Comparison of ENCODE assay signal across 9 mouse cellular contexts in genomic region chr15:85896284-85896683, GRCm38 (mm10). TPM values are rescaled to one million over a fixed set of nuclear protein-coding genes. Genes with fewer than 3 reads are reported as not detected.
A peak's percentile ranks its signal among the peaks of the same experiment; 100 is the strongest.
DNase-seq lines count a peak whose midpoint lies in the region; ATAC-seq and TF ChIP-seq lines count a peak whose summit lies in the region.
"Had no signal": no experiment of that assay in that cellular context is flagged by ENCODE, and none has a peak within 500 bp of the region (broad histone marks: within the 10 kb centered on the region; RNA-seq: fewer than 3 reads in every experiment).

No protein-coding gene starts in this region.

- TF ChIP-seq CTCF in MEL (IDR thresholded peaks at IDR 0.05 in 2 of 3, conservative IDR thresholded peaks at IDR 0.05 in 1 of 3; ENCODE audit: control insufficient read depth in 1 of 3, insufficient read depth in 1 of 3, low read depth in 2 of 3, low read length in 3 of 3, poor library complexity in 1 of 3, severe bottlenecking in 1 of 3) = peak; percentile 93 to 97 (median 94)

- H3K9me3 ChIP-seq in MEL (replicated peaks; ENCODE audit: insufficient read depth, low read length) = no peaks in the 10 kb centered on the region
- no peaks in the 10 kb centered on the region for H3K9me3 ChIP-seq in forebrain, embryonic 10.5 days
- H3K9me3 ChIP-seq in hindbrain, embryonic 14.5 days (ENCODE audit: control insufficient read depth, low read length) = no peaks in the 10 kb centered on the region
- H3K9me3 ChIP-seq: limb, embryonic 12.5 days had no signal

- H3K27me3 ChIP-seq in MEL (ENCODE audit: control insufficient read depth in 1 of 2, insufficient read depth in 2 of 2, low read length in 2 of 2) = no peaks in the 10 kb centered on the region
- no peaks in the 10 kb centered on the region for H3K27me3 ChIP-seq in forebrain, embryonic 10.5 days (ENCODE audit: poor library complexity, severe bottlenecking)
- no peaks in the 10 kb centered on the region for H3K27me3 ChIP-seq in hindbrain, embryonic 14.5 days (ENCODE audit: control insufficient read depth, insufficient read depth, low read length)
- H3K27me3 ChIP-seq: limb, embryonic 12.5 days had no signal

- 0 out of 2 replicates have a peak, but pooled peaks have one; percentile 15 for ATAC-seq in hindbrain, embryonic 14.5 days (ENCODE audit: low FRiP score)
- peak; percentile 90 for ATAC-seq in megakaryocyte progenitor cell, adult 5-6 weeks (replicated peaks; ENCODE audit: poor library complexity)

- TF ChIP-seq EP300 in MEL (IDR thresholded peaks at IDR 0.05; ENCODE audit: low read depth in 1 of 2, low read length in 2 of 2) = no peak

- TF ChIP-seq POLR2A in MEL (IDR thresholded peaks at IDR 0.05; ENCODE audit: control insufficient read depth in 1 of 2, insufficient read depth in 1 of 2, low read depth in 1 of 2, low read length in 2 of 2, poor library complexity in 1 of 2) = no peak

- H3K9ac ChIP-seq in MEL (ENCODE audit: control insufficient read depth, low read depth, low read length, poor library complexity, severe bottlenecking) = no peak overlapping the region
- H3K9ac ChIP-seq in hindbrain, embryonic 14.5 days = no peak overlapping the region
- H3K9ac ChIP-seq: limb, embryonic 12.5 days had no signal

- H3K4me1 ChIP-seq in MEL (ENCODE audit: control insufficient read depth in 1 of 2, insufficient read depth in 2 of 2, low read length in 2 of 2) = no peaks in the 10 kb centered on the region
- peaks cover 10% of the 10 kb centered on the region for H3K4me1 ChIP-seq in forebrain, embryonic 10.5 days
- H3K4me1 ChIP-seq in hindbrain, embryonic 14.5 days (replicated peaks; ENCODE audit: control insufficient read depth, insufficient read depth, low read length) = no peaks in the 10 kb centered on the region
- H3K4me1 ChIP-seq: limb, embryonic 12.5 days had no signal

- H3K36me3 ChIP-seq in MEL (ENCODE audit: control insufficient read depth in 1 of 2, insufficient read depth in 2 of 2, low read length in 2 of 2) = no peaks in the 10 kb centered on the region; a peak in 1 of 4 replicates
- peaks cover 99% of the 10 kb centered on the region for H3K36me3 ChIP-seq in forebrain, embryonic 10.5 days (replicated peaks)
- H3K36me3 ChIP-seq in hindbrain, embryonic 14.5 days (replicated peaks; ENCODE audit: control insufficient read depth, insufficient read depth) = peaks cover 63% of the 10 kb centered on the region

- H3K27ac ChIP-seq in MEL (ENCODE audit: control insufficient read depth, low read depth, low read length) = no peak overlapping the region
- H3K27ac ChIP-seq in forebrain, embryonic 10.5 days = no peak overlapping the region
- H3K27ac ChIP-seq in hindbrain, embryonic 14.5 days = no peak overlapping the region
- H3K27ac ChIP-seq: limb, embryonic 12.5 days had no signal

- H3K79me2 ChIP-seq in MEL (ENCODE audit: control insufficient read depth, insufficient read depth, low read length, poor library complexity) = no peaks in the 10 kb centered on the region

- TF ChIP-seq RAD21 in MEL (IDR thresholded peaks at IDR 0.05; ENCODE audit: low read depth, low read length) = peak; percentile 90

- H3K4me3 ChIP-seq in MEL (ENCODE audit: control insufficient read depth in 1 of 2, insufficient read depth in 1 of 2, low read depth in 2 of 2, low read length in 2 of 2) = no peak overlapping the region
- H3K4me3 ChIP-seq in forebrain, embryonic 10.5 days = no peak overlapping the region
- H3K4me3 ChIP-seq in hindbrain, embryonic 14.5 days (replicated peaks; ENCODE audit: low read length) = no peak overlapping the region
- H3K4me3 ChIP-seq: limb, embryonic 12.5 days had no signal

- H3K4me2 ChIP-seq in hindbrain, embryonic 14.5 days (replicated peaks) = no peak overlapping the region
- H3K4me2 ChIP-seq: limb, embryonic 12.5 days had no signal

- WGBS in forebrain, embryonic 10.5 days = 16% methylated on average over 8 of the region's 8 CpGs
- 14% methylated on average over 8 of the region's 8 CpGs for WGBS in hindbrain, embryonic 14.5 days

- DNase-seq in MEL (ENCODE audit: low read depth, low spot score) = peak; percentile 77
- DNase-seq in c-Kit-negative CD71-positive TER-119-positive erythroid progenitor cells, embryonic 14.5 days (ENCODE audit: low read depth, low spot score) = peak; percentile 30
- DNase-seq in forebrain, embryonic 10.5 days (ENCODE audit: extremely low spot score, low spot score) = peak; percentile 81
- peak; percentile 92 for DNase-seq in hindbrain, embryonic 14.5 days (ENCODE audit: low spot score)
- peak; percentile 81 to 84 for DNase-seq in layer of hippocampus, postnatal 14 days (ENCODE audit: low spot score in 2 of 2)
- peak; percentile 39 for DNase-seq in skeletal muscle tissue, adult 2 months (ENCODE audit: low read depth, low spot score)
- DNase-seq in urinary bladder, postnatal 36 days (ENCODE audit: low spot score in 2 of 2) = peak; percentile 57 to 70

TF ChIP-seq in MEL, 35 proteins besides CTCF, POLR2A, EP300 and RAD21:
- 0 out of 2 replicates have a peak, but pooled peaks have one; percentile 45 for TF ChIP-seq MAZ (IDR thresholded peaks at IDR 0.05; ENCODE audit: low read depth, low read length)
- TF ChIP-seq POLR2AphosphoS5 (IDR thresholded peaks at IDR 0.05; ENCODE audit: borderline replicate concordance, low read depth, low read length) = no peak
- TF ChIP-seq SMC3 (IDR thresholded peaks at IDR 0.05; ENCODE audit: low read depth, low read length) = peak; percentile 90
- peak; percentile 74 for TF ChIP-seq ZC3H11A (IDR thresholded peaks at IDR 0.05; ENCODE audit: low read depth, low read length)

RNA-seq across cellular contexts. Expression of gene Trmu, which starts 17.2 kb away (rescaled TPM):
- total RNA-seq in MEL (2012; rRNA removed) = 19.1 and 21.9 TPM in 2 replicates
- polyA plus RNA-seq in MEL (2012; ENCODE audit: insufficient read depth in 1 of 2, insufficient read length in 2 of 2, low read depth in 1 of 2, low replicate concordance in 2 of 2, missing spikeins in 1 of 2) = 10 to 100 TPM in 1 of 2 experiments, not detected in 1; 22.2 TPM
- polyA plus RNA-seq in forebrain, embryonic 10.5 days (2016; fragmentation: Nextera tagmentation; extraction: Ambion mirVana) = 39.6 and 39.7 TPM in 2 replicates
- polyA plus RNA-seq in hindbrain, embryonic 14.5 days (2014; fragmentation: Nextera tagmentation; extraction: Ambion mirVana) = 30.7 and 30.9 TPM in 2 replicates
- total RNA-seq in layer of hippocampus, postnatal 14 days (2021) = 10 to 100 TPM; 36.2 to 41.7 TPM
- 7.4 and 7.6 TPM in 2 replicates for total RNA-seq in megakaryocyte progenitor cell, adult 5-6 weeks (2015)
- total RNA-seq in megakaryocyte progenitor cell, adult 5-6 weeks (2017) = 22.6 and 24.7 TPM in 2 replicates

RNA-seq across cellular contexts. Expression of gene Gtse1, which starts 36.7 kb away (rescaled TPM):
- 22.6 and 24.1 TPM in 2 replicates for total RNA-seq in MEL (2012; rRNA removed)
- polyA plus RNA-seq in MEL (2012; ENCODE audit: insufficient read depth in 1 of 2, insufficient read length in 2 of 2, low read depth in 1 of 2, low replicate concordance in 2 of 2, missing spikeins in 1 of 2) = 10 to 100 TPM in 1 of 2 experiments, not detected in 1; 38.3 TPM
- polyA plus RNA-seq in forebrain, embryonic 10.5 days (2016; fragmentation: Nextera tagmentation; extraction: Ambion mirVana) = 62.7 and 63.1 TPM in 2 replicates
- polyA plus RNA-seq in hindbrain, embryonic 14.5 days (2014; fragmentation: Nextera tagmentation; extraction: Ambion mirVana) = 4.8 and 5.7 TPM in 2 replicates
- total RNA-seq in layer of hippocampus, postnatal 14 days (2021) = 1 to 10 TPM; 1.2 to 1.3 TPM
- 15.3 and 18.1 TPM in 2 replicates for total RNA-seq in megakaryocyte progenitor cell, adult 5-6 weeks (2015)
- 16.9 and 18.6 TPM in 2 replicates for total RNA-seq in megakaryocyte progenitor cell, adult 5-6 weeks (2017)

Comparison
In these comparisons a context has a peak if more than half of its experiments do, and no peak if none do; other contexts are left out.
1. DNase-seq: peak in every context shown above with its lines; median percentile 92 in hindbrain, embryonic 14.5 days; 82 in layer of hippocampus, postnatal 14 days; 81 in forebrain, embryonic 10.5 days; 77 in MEL; 64 in urinary bladder, postnatal 36 days; 39 in skeletal muscle tissue, adult 2 months; 30 in c-Kit-negative CD71-positive TER-119-positive erythroid progenitor cells, embryonic 14.5 days.
2. RNA of gene Gtse1, which starts 36.7 kb away (total RNA-seq): 22.6 to 24.1 TPM in MEL and 15.3 to 18.6 TPM in megakaryocyte progenitor cell, adult 5-6 weeks; 1.2 to 1.3 TPM in layer of hippocampus, postnatal 14 days; every median in the first group is over 4 times any median in the second.